Mouse (Mus musculus) liver, postnatal 0 days (tissue): Measurements from ENCODE around the gene Stk39. TPM values are rescaled to one million over a fixed set of nuclear protein-coding genes. Genes with fewer than 3 reads are reported as not detected.
A peak's percentile ranks its signal among the peaks of the same experiment; 100 is the strongest.

ENCODE experiments used
- ATAC-seq: fragments of 200-750 bp; cut with Nextera tagmentation; 2 replicates; pipeline ENCODE4 v1.8.0; 2017; ENCODE audit warnings: mild to moderate bottlenecking, moderate library complexity
- DNase-seq: peaks from one replicate; pipeline ENCODE4 v3.0.0-alpha.2; 2016
- H3K27ac ChIP-seq: fragments of 300-500 bp; sonication (generic); 2 replicates; pipeline ENCODE4 v1.5.1; 2014; ENCODE audit warnings: antibody characterized with exemption, moderate library complexity, mild to moderate bottlenecking, low read depth
- H3K27me3 ChIP-seq: fragments of 300-500 bp; sonication (generic); 2 replicates; pipeline ENCODE4 v1.6.1; 2014; ENCODE audit warnings: low read length, control low read depth, mixed read lengths; ENCODE audit not compliant: insufficient read depth
- H3K36me3 ChIP-seq: fragments of 300-500 bp; sonication (generic); replicated peaks from 2 replicates; pipeline ENCODE4 v1.6.1; 2014; ENCODE audit warnings: mild to moderate bottlenecking, control low read depth, low read length, moderate library complexity, mixed read lengths; ENCODE audit not compliant: insufficient read depth
- H3K4me1 ChIP-seq: fragments of 300-500 bp; sonication (generic); 2 replicates; pipeline ENCODE4 v1.6.1; 2014; ENCODE audit warnings: antibody characterized with exemption, mild to moderate bottlenecking, control low read depth; ENCODE audit not compliant: insufficient read depth
- H3K4me2 ChIP-seq: fragments of 300-500 bp; sonication (generic); 2 replicates; pipeline ENCODE4 v1.6.1; 2014; ENCODE audit warnings: low read depth, mild to moderate bottlenecking, low read length, moderate library complexity, mixed read lengths
- H3K4me3 ChIP-seq: fragments of 300-500 bp; sonication (generic); 2 replicates; pipeline ENCODE4 v1.5.1; 2014; ENCODE audit warnings: low read depth, low read length
- H3K9ac ChIP-seq: fragments of 300-500 bp; sonication (generic); replicated peaks from 2 replicates; pipeline ENCODE4 v1.6.1; 2014; ENCODE audit warnings: mild to moderate bottlenecking, moderate library complexity
- H3K9me3 ChIP-seq: fragments of 300-500 bp; sonication (generic); 2 replicates; pipeline ENCODE4 v1.6.1; 2016; ENCODE audit warnings: mild to moderate bottlenecking, control low read depth, low read length, mixed read lengths
- CTCF ChIP-seq: sonication (generic); IDR thresholded peaks from 2 replicates; pipeline ENCODE4 v1.5.1; 2016; ENCODE audit warnings: antibody characterized with exemption, low read depth
- EP300 ChIP-seq: IDR thresholded peaks from 2 replicates; pipeline ENCODE4 v1.6.1; 2016; ENCODE audit warnings: antibody characterized with exemption, low read depth, mild to moderate bottlenecking
- WGBS: fragments of 180-500 bp; shearing (Covaris S2); extraction: QIAGEN DNeasy Blood & Tissue Kit; methylation state at CpG from one replicate; pipeline ENCODE4 v1.1.7; 2014; ENCODE audit not compliant: insufficient replicate concordance; 5-methylcytosine and 5-hydroxymethylcytosine counted together
- polyA plus RNA-seq: library from polyadenylated mRNA; unstranded; fragments of >200 nt; fragmentation: Nextera tagmentation; extraction: Ambion mirVana; gene quantifications from 2 replicates; pipeline ENCODE4 v1.2.1, GENCODE M21; 2015

Stk39 gene
- polyA plus RNA-seq, 1 experiment from 2014 or later: 1.7 TPM

DNA sequence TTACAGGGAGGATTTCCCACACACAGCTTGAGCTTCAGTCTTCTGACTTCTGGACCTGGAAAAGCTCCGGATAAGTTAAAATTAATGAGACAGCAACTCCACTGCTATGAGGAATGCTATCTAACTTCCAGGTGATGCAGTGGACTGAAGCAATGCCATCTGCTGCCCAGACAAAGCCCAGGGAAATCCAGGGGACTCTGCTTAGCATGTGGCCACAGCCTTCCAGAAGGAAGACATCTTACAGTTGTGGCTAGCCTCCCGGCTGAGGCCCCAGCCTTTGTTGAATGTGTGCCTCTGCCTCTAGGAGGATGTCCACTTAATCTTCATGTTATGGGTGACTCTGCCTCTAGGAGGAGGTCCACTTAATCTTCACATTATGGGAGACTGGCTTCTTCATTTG, 243.0 kb downstream of the Stk39 start:
- no peak for ATAC-seq
- DNase-seq: no peak
- Histone ChIP-seq H3K9me3 (no peaks in the 10 kb centered on the region), H3K4me2 (no peak overlapping the region), H3K36me3 (no peaks in the 10 kb centered on the region), H3K4me1 (no peaks in the 10 kb centered on the region), H3K9ac (no peak overlapping the region), H3K27ac (no peak overlapping the region), H3K27me3 (no peaks in the 10 kb centered on the region), H3K4me3 (no peak overlapping the region)
- no peak for TF ChIP-seq CTCF
- WGBS: 67% methylated on average over 2 of the region's 2 CpGs

DNA sequence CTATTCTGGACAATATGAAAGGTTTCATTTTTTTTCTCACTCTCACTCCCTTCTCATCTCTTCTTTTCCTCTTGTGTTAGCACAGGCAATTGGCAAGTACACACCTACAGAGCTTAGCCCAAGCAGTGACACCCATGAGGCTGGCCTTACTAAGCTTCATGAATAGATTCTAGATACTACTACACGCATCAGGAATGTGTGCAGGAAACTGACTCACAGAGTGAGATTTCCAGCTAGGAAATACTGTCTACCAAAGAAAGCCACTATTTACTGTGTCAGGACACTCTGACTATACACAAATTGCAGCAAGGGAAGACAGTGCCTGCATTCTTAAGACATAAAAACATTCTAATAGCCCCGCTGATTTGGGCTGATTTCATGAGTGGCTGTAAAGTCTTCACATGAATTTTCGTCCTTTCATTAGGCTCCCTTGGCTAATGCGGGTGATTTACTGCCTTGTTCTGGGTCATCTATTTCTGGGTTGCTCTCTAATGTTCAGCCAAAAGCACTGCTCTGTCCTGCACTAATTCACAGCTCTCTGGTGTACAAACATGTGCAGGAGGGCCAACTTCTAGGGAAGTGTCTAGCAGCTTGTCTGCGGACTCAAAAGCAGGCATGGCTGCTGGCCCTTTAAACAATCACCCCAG, 249.7 kb downstream of the Stk39 start:
- no peaks in the 10 kb centered on the region for H3K4me1 ChIP-seq
- no peak for ATAC-seq
- H3K27me3 ChIP-seq: no peaks in the 10 kb centered on the region
- no peaks in the 10 kb centered on the region for H3K36me3 ChIP-seq
- 69% methylated on average over 5 of the region's 5 CpGs for WGBS
- H3K9me3 ChIP-seq: no peaks in the 10 kb centered on the region
- H3K4me3 ChIP-seq: no peak overlapping the region
- no peak overlapping the region for H3K4me2 ChIP-seq
- H3K9ac ChIP-seq: no peak overlapping the region
- no peak overlapping the region for H3K27ac ChIP-seq
- no peak for DNase-seq
- no peak for TF ChIP-seq CTCF
- no peak for TF ChIP-seq EP300

- no peaks in the 10 kb centered on the region for H3K36me3 ChIP-seq
- H3K9me3 ChIP-seq: no peaks in the 10 kb centered on the region
- no peaks in the 10 kb centered on the region for H3K27me3 ChIP-seq
- WGBS: 75% methylated on average over 4 of the region's 4 CpGs
- H3K9ac ChIP-seq: no peak overlapping the region
- H3K4me1 ChIP-seq: no peaks in the 10 kb centered on the region
- DNase-seq: no peak
- no peak overlapping the region for H3K4me2 ChIP-seq
- no peak overlapping the region for H3K4me3 ChIP-seq
- peak; percentile 36; the same call in 1 of the 2 replicates for TF ChIP-seq CTCF
- no peak for TF ChIP-seq EP300
- ATAC-seq: no peak
- no peak overlapping the region for H3K27ac ChIP-seq
These were observed 250.8 kb downstream of the Stk39 start for GRCm38 (mm10) chr2:68221226-68221625.

- DNase-seq: no peak
- H3K27me3 ChIP-seq: no peaks in the 10 kb centered on the region
- no peak for TF ChIP-seq EP300
- no peak for TF ChIP-seq CTCF
- H3K36me3 ChIP-seq: no peaks in the 10 kb centered on the region
- no peak overlapping the region for H3K27ac ChIP-seq
- no peaks in the 10 kb centered on the region for H3K4me1 ChIP-seq
- H3K4me3 ChIP-seq: no peak overlapping the region
- WGBS: 59% methylated on average over 4 of the region's 4 CpGs
- H3K9ac ChIP-seq: no peak overlapping the region
- no peak overlapping the region for H3K4me2 ChIP-seq
- no peak for ATAC-seq
- no peaks in the 10 kb centered on the region for H3K9me3 ChIP-seq
These were observed 252.2 kb downstream of the Stk39 start for GRCm38 (mm10) chr2:68219823-68220222.

GRCm38 (mm10) chr2:68215176-68215575, 256.9 kb downstream of the Stk39 start:
- Histone ChIP-seq H3K27ac (no peak overlapping the region), H3K27me3 (no peaks in the 10 kb centered on the region), H3K4me2 (no peak overlapping the region), H3K9ac (no peak overlapping the region), H3K4me1 (no peaks in the 10 kb centered on the region), H3K9me3 (no peaks in the 10 kb centered on the region), H3K4me3 (no peak overlapping the region), H3K36me3 (no peaks in the 10 kb centered on the region)
- no peak for DNase-seq
- WGBS: 81% methylated on average over 11 of the region's 11 CpGs
- ATAC-seq: no peak
- TF ChIP-seq EP300: no peak
- no peak for TF ChIP-seq CTCF

DNA sequence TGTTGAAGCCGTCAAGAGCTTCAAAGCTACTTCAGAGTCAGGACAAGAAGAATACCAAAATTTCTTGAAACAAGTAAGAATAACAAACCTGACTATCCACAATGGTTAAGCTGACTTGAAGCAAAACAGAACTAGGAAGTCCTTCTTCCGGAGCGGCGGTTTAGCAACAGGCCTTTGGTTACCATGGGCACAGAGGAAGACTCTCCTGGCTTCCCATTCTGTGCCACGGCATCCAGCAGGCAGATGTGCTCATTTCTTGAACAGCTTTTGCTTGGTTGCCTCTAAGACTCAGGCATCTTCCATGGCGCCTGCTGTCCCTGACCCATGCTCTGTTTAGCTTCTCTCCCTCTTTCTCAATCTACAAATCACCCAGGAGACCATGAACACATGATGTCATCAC, 257.7 kb downstream of the Stk39 start:
- no peaks in the 10 kb centered on the region for H3K9me3 ChIP-seq
- no peak overlapping the region for H3K4me2 ChIP-seq
- H3K27ac ChIP-seq: no peak overlapping the region
- H3K9ac ChIP-seq: no peak overlapping the region
- TF ChIP-seq EP300 (no peak), CTCF (no peak)
- WGBS: 43% methylated on average over 6 of the region's 6 CpGs
- DNase-seq (no peak), ATAC-seq (no peak)
- H3K4me1 ChIP-seq: no peaks in the 10 kb centered on the region
- no peaks in the 10 kb centered on the region for H3K27me3 ChIP-seq
- no peaks in the 10 kb centered on the region for H3K36me3 ChIP-seq
- H3K4me3 ChIP-seq: no peak overlapping the region

DNA sequence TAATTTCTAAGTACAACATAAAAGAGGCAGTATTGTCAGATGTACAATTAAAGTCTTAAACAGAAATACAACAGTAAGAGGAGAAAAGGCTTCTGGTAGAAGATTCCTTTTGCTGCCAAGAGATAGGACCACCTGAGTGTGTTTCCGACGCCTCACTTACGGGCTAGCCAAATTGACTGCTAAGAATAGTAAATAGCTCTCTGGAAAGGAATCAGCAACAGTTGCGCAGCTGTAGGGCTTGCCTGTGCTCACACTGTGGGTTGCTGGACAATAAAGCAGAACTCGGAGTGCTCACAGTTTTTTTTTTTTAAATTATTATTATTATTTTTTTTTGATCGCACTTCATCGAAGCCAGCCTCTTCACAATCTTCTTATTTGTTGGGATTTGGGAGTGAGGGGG, 260.6 kb downstream of the Stk39 start:
- no peaks in the 10 kb centered on the region for H3K27me3 ChIP-seq
- DNase-seq: no peak
- no peaks in the 10 kb centered on the region for H3K4me1 ChIP-seq
- no peak overlapping the region for H3K4me2 ChIP-seq
- no peaks in the 10 kb centered on the region for H3K36me3 ChIP-seq
- H3K9me3 ChIP-seq: no peaks in the 10 kb centered on the region
- 87% methylated on average over 7 of the region's 7 CpGs for WGBS
- no peak for ATAC-seq
- no peak overlapping the region for H3K9ac ChIP-seq
- no peak overlapping the region for H3K4me3 ChIP-seq
- TF ChIP-seq EP300: no peak
- TF ChIP-seq CTCF: no peak
- H3K27ac ChIP-seq: no peak overlapping the region
